Mouse (Mus musculus) lung, adult 2 months (tissue): ENCODE results near the gene Abhd12b.

ENCODE experiments used
- CTCF ChIP-seq: fragments of 200-500 bp; IDR thresholded peaks from 2 replicates; pipeline ENCODE4 v1.5.1; 2011; ENCODE audit warnings: mild to moderate bottlenecking, low read length, control low read depth; ENCODE audit not compliant: insufficient read depth
- POLR2A ChIP-seq: fragments of 200-500 bp; IDR thresholded peaks from 2 replicates; pipeline ENCODE4 v1.6.1; 2011; ENCODE audit warnings: low read depth, mild to moderate bottlenecking, control low read depth, low read length, borderline replicate concordance; ENCODE audit errors: extremely low read depth

GRCm38 (mm10) chr12:70226655-70227054, 72.7 kb downstream of the Abhd12b start:
- TF ChIP-seq CTCF (no peak), POLR2A (no peak)
